Mouse (Mus musculus) heart, adult 2 months (tissue): ENCODE measurements at regions not wholly inside any gene's neighbourhood (a gene's known extent, or its start where the extent isn't known, plus 50 kb on each side); places are given as distances from the start of the nearest gene placed in this dataset.

Experiments used
- DNase-seq, 2 experiments: peaks; one replicate each; pipeline ENCODE4 v3.0.0; 2021
- H3K27ac ChIP-seq: fragments of 200-600 bp; 2 replicates; pipeline ENCODE4 v1.8.1; 2022
- H3K27me3 ChIP-seq: fragments of 200-500 bp; 2 replicates; pipeline ENCODE4 v1.6.1; 2012; ENCODE audit warnings: mild to moderate bottlenecking, low read length, inconsistent platforms, mixed read lengths; ENCODE audit not compliant: control insufficient read depth, insufficient read depth
- H3K36me3 ChIP-seq: fragments of 200-500 bp; 2 replicates; pipeline ENCODE4 v1.6.1; 2012; ENCODE audit warnings: low read length, inconsistent platforms; ENCODE audit not compliant: control insufficient read depth, insufficient read depth
- H3K4me1 ChIP-seq: fragments of 200-500 bp; 2 replicates; pipeline ENCODE4 v1.6.1; 2011; ENCODE audit warnings: low read length; ENCODE audit not compliant: control insufficient read depth, insufficient read depth
- H3K4me3 ChIP-seq: fragments of 200-600 bp; 2 replicates; pipeline ENCODE4 v1.8.1; 2022
- H3K79me2 ChIP-seq: fragments of 200-500 bp; replicated peaks from 2 replicates; pipeline ENCODE4 v1.6.1; 2012; ENCODE audit warnings: mild to moderate bottlenecking, inconsistent platforms, low read length, moderate library complexity, mixed read lengths; ENCODE audit not compliant: control insufficient read depth, insufficient read depth
- H3K9ac ChIP-seq: fragments of 200-500 bp; 2 replicates; pipeline ENCODE4 v1.6.1; 2012; ENCODE audit warnings: low read depth, mild to moderate bottlenecking, control low read depth, inconsistent platforms, low read length, mixed read lengths
- CTCF ChIP-seq: fragments of 200-600 bp; IDR thresholded peaks from 2 replicates; pipeline ENCODE4 v1.8.1; 2022; ENCODE audit warnings: antibody characterized with exemption, mild to moderate bottlenecking, moderate library complexity
- EP300 ChIP-seq: fragments of 200-500 bp; IDR thresholded peaks from 2 replicates; pipeline ENCODE4 v1.6.1; 2011; ENCODE audit warnings: low read depth, low read length, control low read depth; ENCODE audit not compliant: insufficient read depth
- POLR2A ChIP-seq: fragments of 200-500 bp; IDR thresholded peaks from 2 replicates; pipeline ENCODE4 v1.6.1; 2011; ENCODE audit warnings: mild to moderate bottlenecking, low read depth, low read length, control low read depth; ENCODE audit not compliant: insufficient read depth
- WGBS: fragments of 180-500 bp; shearing (Covaris S2); methylation state at CpG from one replicate; pipeline ENCODE4 v1.1.7; 2018; 5-methylcytosine and 5-hydroxymethylcytosine counted together
- intact Hi-C: fragments of 180-260 bp; cut with DNase I; formaldehyde crosslinking; loops from one replicate; pipeline ENCODE4 v1.15.1; 2025

DNA sequence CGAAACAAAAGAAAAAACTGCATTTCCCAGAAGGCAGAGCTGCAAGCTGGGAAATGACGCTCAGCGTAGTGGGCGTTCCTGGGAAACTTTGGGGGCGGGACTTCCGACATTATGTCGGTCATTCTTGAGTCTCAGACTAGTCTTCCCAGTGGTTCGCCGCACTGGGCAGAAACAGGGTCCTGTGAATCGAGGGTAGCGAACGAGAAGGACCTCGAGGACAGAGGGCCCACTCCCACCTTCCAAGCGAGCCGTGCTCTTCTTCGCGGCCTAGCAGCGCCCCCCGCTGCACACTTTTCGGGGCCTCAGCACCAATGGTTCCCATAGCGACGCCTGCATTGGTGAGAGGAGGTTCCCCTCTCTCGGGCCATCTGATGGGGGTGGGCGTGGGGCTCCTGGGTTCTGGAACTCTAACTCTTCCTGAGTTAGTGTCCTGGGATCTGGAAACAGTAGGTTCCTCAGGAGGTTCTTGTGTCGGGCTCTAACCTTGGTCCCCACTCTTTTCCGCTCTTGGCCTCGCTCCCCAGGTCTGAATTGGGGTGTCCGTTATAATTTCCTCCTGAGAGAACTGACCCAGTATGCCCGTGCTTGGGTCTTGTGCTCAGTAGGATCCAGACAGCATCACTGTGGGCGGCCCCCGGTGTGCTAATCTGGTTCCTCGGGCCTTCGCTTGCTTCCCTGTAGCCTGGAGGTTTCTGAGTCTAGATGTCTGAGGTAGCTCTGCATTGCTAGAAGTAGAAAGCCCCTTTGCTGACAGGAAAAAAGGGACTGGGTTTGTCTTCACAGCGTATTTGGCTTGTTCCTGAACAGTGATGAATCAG is 52.8 kb upstream of the Gramd1a start:
- peak overlapping the region; percentile 86 for H3K27ac ChIP-seq
- WGBS: 36% methylated on average over 34 of the region's 34 CpGs
- no peaks in the 10 kb centered on the region for H3K27me3 ChIP-seq
- H3K4me3 ChIP-seq: peak overlapping the region; percentile 85
- intact Hi-C loops: no loop called here
- peaks cover 2% of the 10 kb centered on the region; the same call in 1 of the 2 replicates for H3K4me1 ChIP-seq
- DNase-seq: peak; percentile 81 to 84
- H3K36me3 ChIP-seq: no peaks in the 10 kb centered on the region
- TF ChIP-seq EP300: no peak
- 0 out of 2 replicates have a peak, but pooled peaks have one; percentile 10 for TF ChIP-seq CTCF
- peak; percentile 53 for TF ChIP-seq POLR2A
- peak overlapping the region; percentile 67 for H3K9ac ChIP-seq
- no peaks in the 10 kb centered on the region for H3K79me2 ChIP-seq

DNA sequence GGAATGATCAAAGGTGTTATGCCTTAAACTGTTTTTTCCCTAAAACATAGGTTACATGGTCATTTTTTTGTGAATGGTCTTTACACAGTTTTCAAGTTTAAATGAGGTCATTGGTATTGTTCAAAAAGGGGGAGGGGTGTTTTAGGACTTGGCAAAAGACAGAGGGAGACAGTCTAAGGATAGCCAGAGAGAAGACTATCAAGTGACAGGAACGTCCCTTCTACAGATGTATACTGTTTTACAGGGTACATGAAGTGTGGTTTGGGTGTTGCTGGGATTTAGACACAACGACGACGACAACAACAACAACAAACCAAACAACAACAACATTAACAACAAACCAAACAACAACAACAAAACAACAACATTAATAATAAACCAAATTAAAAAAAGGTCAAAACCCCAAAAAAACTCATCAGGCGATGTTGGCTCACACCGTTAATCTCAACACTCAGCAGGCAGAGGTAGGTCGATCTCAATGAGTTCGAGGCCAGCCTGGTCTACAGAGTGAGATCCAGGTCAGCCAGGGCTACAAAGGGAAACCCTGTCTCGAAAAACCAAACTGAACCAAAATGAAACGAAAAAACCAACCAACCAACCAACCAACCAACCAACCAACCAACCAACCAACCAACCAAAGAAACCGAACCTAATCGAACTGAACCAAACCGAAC is 52.0 kb upstream of the Gramd1a start:
- no peaks in the 10 kb centered on the region for H3K27me3 ChIP-seq
- intact Hi-C loops: no loop called here
- H3K9ac ChIP-seq: no peak overlapping the region
- WGBS: 61% methylated on average over 13 of the region's 13 CpGs
- TF ChIP-seq CTCF (no peak), EP300 (no peak), POLR2A (no peak)
- H3K27ac ChIP-seq: no peak overlapping the region
- H3K79me2 ChIP-seq: no peaks in the 10 kb centered on the region
- H3K4me3 ChIP-seq: no peak overlapping the region; the same call in 1 of the 2 replicates
- no peaks in the 10 kb centered on the region for H3K36me3 ChIP-seq
- peaks cover 2% of the 10 kb centered on the region; the same call in 1 of the 2 replicates for H3K4me1 ChIP-seq
- DNase-seq: no peak
